In genomic region chr2:119326161-119327101, GRCm38 (mm10) we compare ENCODE assay signal across 7 mouse cellular contexts. TPM values are rescaled to one million over a fixed set of nuclear protein-coding genes. Genes with fewer than 3 reads are reported as not detected.
DNase-seq lines count a peak whose midpoint lies in the region; ATAC-seq and TF ChIP-seq lines count a peak whose summit lies in the region.

No protein-coding gene starts in this region.

- H3K9ac ChIP-seq in lung, postnatal 0 days (replicated peaks; ENCODE audit: low read depth): peak overlapping the region; percentile 54
- peak overlapping the region; percentile 54 for H3K9ac ChIP-seq in hindbrain, embryonic 12.5 days
- H3K9ac ChIP-seq in liver, postnatal 0 days (replicated peaks): peak overlapping the region; percentile 50

- peaks cover 33% of the 10 kb centered on the region; the same call in 1 of the 2 replicates for H3K4me1 ChIP-seq in lung, postnatal 0 days (ENCODE audit: insufficient read depth, low read depth, low read length)
- H3K4me1 ChIP-seq in embryonic facial prominence, embryonic 10.5 days: peaks cover 56% of the 10 kb centered on the region
- peaks cover 59% of the 10 kb centered on the region for H3K4me1 ChIP-seq in hindbrain, embryonic 12.5 days
- peaks cover 47% of the 10 kb centered on the region for H3K4me1 ChIP-seq in liver, postnatal 0 days (ENCODE audit: insufficient read depth)

- peak overlapping the region; percentile 59 for H3K4me3 ChIP-seq in lung, postnatal 0 days (ENCODE audit: low read depth, low read length)
- H3K4me3 ChIP-seq in embryonic facial prominence, embryonic 10.5 days: peak overlapping the region; percentile 61
- H3K4me3 ChIP-seq in hindbrain, embryonic 12.5 days: peak overlapping the region; percentile 38
- H3K4me3 ChIP-seq in liver, postnatal 0 days (ENCODE audit: low read depth, low read length): peak overlapping the region; percentile 55

- peak overlapping the region; percentile 93 for H3K4me2 ChIP-seq in lung, postnatal 0 days (replicated peaks; ENCODE audit: low read depth, low read length)
- peak overlapping the region; percentile 72 for H3K4me2 ChIP-seq in hindbrain, embryonic 12.5 days (replicated peaks)
- peak overlapping the region; percentile 73 for H3K4me2 ChIP-seq in liver, postnatal 0 days (ENCODE audit: low read depth, low read length)

- no peak for DNase-seq in lung, postnatal 0 days (ENCODE audit: low spot score)
- no peak for DNase-seq in lung, postnatal 14 days
- DNase-seq in embryonic facial prominence, embryonic 10.5 days (ENCODE audit: low spot score): peak; percentile 64
- no peak for DNase-seq in liver, postnatal 0 days
- no peak for DNase-seq in urinary bladder, postnatal 4 days (ENCODE audit: low spot score in 2 of 2)
- no peak for DNase-seq in layer of hippocampus, adult 18-20 months (ENCODE audit: low spot score in 2 of 2)

- H3K27me3 ChIP-seq in lung, postnatal 0 days (replicated peaks; ENCODE audit: insufficient read depth, low read length): peaks cover 8% of the 10 kb centered on the region
- H3K27me3 ChIP-seq in embryonic facial prominence, embryonic 10.5 days (replicated peaks; ENCODE audit: low read depth, poor library complexity, severe bottlenecking): peaks cover 100% of the 10 kb centered on the region
- peaks cover 100% of the 10 kb centered on the region for H3K27me3 ChIP-seq in hindbrain, embryonic 12.5 days
- H3K27me3 ChIP-seq in liver, postnatal 0 days (ENCODE audit: insufficient read depth, low read length): peaks cover 74% of the 10 kb centered on the region

- TF ChIP-seq EP300 in lung, postnatal 0 days (IDR thresholded peaks at IDR 0.05): no peak
- no peak for TF ChIP-seq EP300 in liver, postnatal 0 days (IDR thresholded peaks at IDR 0.05; ENCODE audit: low read depth)

- H3K27ac ChIP-seq in lung, postnatal 0 days (ENCODE audit: low read length): peak overlapping the region; percentile 22
- H3K27ac ChIP-seq in embryonic facial prominence, embryonic 10.5 days (replicated peaks): 0 out of 2 replicates have a peak overlapping the region, but pooled peaks have one; percentile 41
- no peak overlapping the region for H3K27ac ChIP-seq in hindbrain, embryonic 12.5 days
- no peak overlapping the region for H3K27ac ChIP-seq in liver, postnatal 0 days (ENCODE audit: low read depth)

- 1% methylated on average over 56 of the region's 61 CpGs for WGBS in lung, postnatal 0 days
- WGBS in embryonic facial prominence, embryonic 10.5 days: under 1% methylated on average over 61 of the region's 61 CpGs
- under 1% methylated on average over 56 of the region's 61 CpGs for WGBS in hindbrain, embryonic 12.5 days
- 1% methylated on average over 61 of the region's 61 CpGs for WGBS in liver, postnatal 0 days (ENCODE audit: insufficient replicate concordance)

- H3K9me3 ChIP-seq in lung, postnatal 0 days (ENCODE audit: low read length): no peaks in the 10 kb centered on the region
- H3K9me3 ChIP-seq in embryonic facial prominence, embryonic 10.5 days: no peaks in the 10 kb centered on the region
- H3K9me3 ChIP-seq in hindbrain, embryonic 12.5 days (replicated peaks): no peaks in the 10 kb centered on the region
- no peaks in the 10 kb centered on the region for H3K9me3 ChIP-seq in liver, postnatal 0 days (ENCODE audit: low read length)

- no peak for TF ChIP-seq CTCF in lung, postnatal 0 days (IDR thresholded peaks at IDR 0.05)
- TF ChIP-seq CTCF in liver, postnatal 0 days (IDR thresholded peaks at IDR 0.05; ENCODE audit: low read depth): no peak

- H3K36me3 ChIP-seq in lung, postnatal 0 days (ENCODE audit: insufficient read depth, low read length): no peaks in the 10 kb centered on the region
- no peaks in the 10 kb centered on the region for H3K36me3 ChIP-seq in embryonic facial prominence, embryonic 10.5 days (replicated peaks)
- no peaks in the 10 kb centered on the region for H3K36me3 ChIP-seq in hindbrain, embryonic 12.5 days
- H3K36me3 ChIP-seq in liver, postnatal 0 days (replicated peaks; ENCODE audit: insufficient read depth, low read length): no peaks in the 10 kb centered on the region

- 0 out of 2 replicates have a peak, but pooled peaks have one; percentile 5 for ATAC-seq in lung, postnatal 0 days
- no peak for ATAC-seq in hindbrain, embryonic 12.5 days (ENCODE audit: low FRiP score)
- ATAC-seq in liver, postnatal 0 days: no peak

RNA-seq across cellular contexts. Expression of gene Dll4, which starts 0.8 kb away (rescaled TPM):
- polyA plus RNA-seq in lung, postnatal 0 days (2015; fragmentation: Nextera tagmentation; extraction: Ambion mirVana): 22.7 and 25.9 TPM in 2 replicates
- 4.4 and 4.6 TPM in 2 replicates for polyA plus RNA-seq in embryonic facial prominence, embryonic 10.5 days (2016; fragmentation: Nextera tagmentation; extraction: Ambion mirVana)
- polyA plus RNA-seq in hindbrain, embryonic 12.5 days (2016; fragmentation: Nextera tagmentation; extraction: Ambion mirVana): 5.6 TPM in 2 replicates
- polyA plus RNA-seq in liver, postnatal 0 days (2015; fragmentation: Nextera tagmentation; extraction: Ambion mirVana): 1.8 and 1.9 TPM in 2 replicates
- 1 to 10 TPM; 2.0 to 2.8 TPM for total RNA-seq in layer of hippocampus, adult 18-20 months (2021)

RNA-seq across cellular contexts. Expression of gene Chac1, which starts 24.6 kb away (rescaled TPM):
- 1.5 and 1.8 TPM in 2 replicates for polyA plus RNA-seq in lung, postnatal 0 days (2015; fragmentation: Nextera tagmentation; extraction: Ambion mirVana)
- polyA plus RNA-seq in embryonic facial prominence, embryonic 10.5 days (2016; fragmentation: Nextera tagmentation; extraction: Ambion mirVana): 0.90 and 1.1 TPM in 2 replicates
- polyA plus RNA-seq in hindbrain, embryonic 12.5 days (2016; fragmentation: Nextera tagmentation; extraction: Ambion mirVana): 1.9 and 2.4 TPM in 2 replicates
- polyA plus RNA-seq in liver, postnatal 0 days (2015; fragmentation: Nextera tagmentation; extraction: Ambion mirVana): 0.35 and 0.36 TPM in 2 replicates
- total RNA-seq in layer of hippocampus, adult 18-20 months (2021): 1 to 10 TPM; 6.6 TPM

RNA-seq across cellular contexts. Expression of gene Vps18, which starts 37.9 kb away (rescaled TPM):
- 11.1 and 11.4 TPM in 2 replicates for polyA plus RNA-seq in lung, postnatal 0 days (2015; fragmentation: Nextera tagmentation; extraction: Ambion mirVana)
- polyA plus RNA-seq in embryonic facial prominence, embryonic 10.5 days (2016; fragmentation: Nextera tagmentation; extraction: Ambion mirVana): 23.1 and 25.1 TPM in 2 replicates
- 28.2 and 28.3 TPM in 2 replicates for polyA plus RNA-seq in hindbrain, embryonic 12.5 days (2016; fragmentation: Nextera tagmentation; extraction: Ambion mirVana)
- polyA plus RNA-seq in liver, postnatal 0 days (2015; fragmentation: Nextera tagmentation; extraction: Ambion mirVana): 4.7 TPM in 2 replicates
- total RNA-seq in layer of hippocampus, adult 18-20 months (2021): 10 to 100 TPM; 44.2 to 49.9 TPM

RNA-seq across cellular contexts. Expression of gene Rhov, which starts 55.4 kb away (rescaled TPM):
- 3.0 and 3.1 TPM in 2 replicates for polyA plus RNA-seq in lung, postnatal 0 days (2015; fragmentation: Nextera tagmentation; extraction: Ambion mirVana)
- polyA plus RNA-seq in embryonic facial prominence, embryonic 10.5 days (2016; fragmentation: Nextera tagmentation; extraction: Ambion mirVana): 0.74 and 2.5 TPM in 2 replicates
- 5.8 and 8.2 TPM in 2 replicates for polyA plus RNA-seq in hindbrain, embryonic 12.5 days (2016; fragmentation: Nextera tagmentation; extraction: Ambion mirVana)
- not detected in 2 replicates for polyA plus RNA-seq in liver, postnatal 0 days (2015; fragmentation: Nextera tagmentation; extraction: Ambion mirVana)
- 1 to 10 TPM; 7.5 to 7.9 TPM for total RNA-seq in layer of hippocampus, adult 18-20 months (2021)

Comparison
In these comparisons a context has a peak if more than half of its experiments do, and no peak if none do; other contexts are left out.
1. H3K27ac ChIP-seq: peak in lung, postnatal 0 days (single experiment) and embryonic facial prominence, embryonic 10.5 days (single experiment); none in hindbrain, embryonic 12.5 days (single experiment) and liver, postnatal 0 days (single experiment).
2. Peak in every context shown above with its lines, with median percentiles within 50 percentile points of each other: H3K4me2 ChIP-seq, H3K4me3 ChIP-seq and H3K9ac ChIP-seq.